Mouse (Mus musculus) CH12.LX (cell line): ENCODE results near the gene Dph1. TPM values are rescaled to one million over a fixed set of nuclear protein-coding genes. Genes with fewer than 3 reads are reported as not detected.

Experiments
- DNase-seq: peaks from one replicate; pipeline ENCODE4 v3.0.0-alpha.2; 2013; ENCODE audit errors: extremely low read depth
- H3K27ac ChIP-seq: 2 replicates; pipeline ENCODE4 v1.5.1; 2012; ENCODE audit warnings: low read depth, mild to moderate bottlenecking, control low read depth, moderate library complexity; ENCODE audit not compliant: insufficient read depth
- H3K27me3 ChIP-seq: replicated peaks from 2 replicates; pipeline ENCODE3; 2012; ENCODE audit warnings: inconsistent platforms
- H3K36me3 ChIP-seq, 2 experiments: replicated peaks in 1 of 2; 2 replicates each; pipeline versions ENCODE3 to v1.6.1; 2012; ENCODE audit warnings: inconsistent platforms in 1 of 2, low read length in 1 of 2, mild to moderate bottlenecking in 1 of 2, mixed read lengths in 1 of 2, moderate library complexity in 1 of 2; ENCODE audit not compliant: control insufficient read depth in 1 of 2, insufficient read depth in 1 of 2
- H3K4me1 ChIP-seq, 2 experiments: 2 replicates each; pipeline ENCODE4 v1.6.1; 2012; ENCODE audit warnings: inconsistent platforms in 1 of 2, moderate library complexity in 1 of 2; ENCODE audit not compliant: insufficient read depth in 2 of 2, control insufficient read depth in 1 of 2
- H3K4me2 ChIP-seq: 2 replicates; pipeline ENCODE4 v1.6.1; 2012; ENCODE audit warnings: low read depth, mild to moderate bottlenecking, control low read depth; ENCODE audit not compliant: poor library complexity, insufficient read depth, severe bottlenecking
- H3K4me3 ChIP-seq, 3 experiments: fragments of 150-350 bp in 1 of 3; sonication (generic) in 1 of 3; replicated peaks in 1 of 3; 2 replicates each; pipeline versions ENCODE3 to v1.5.1; 2011 to 2012; ENCODE audit warnings: low read depth in 2 of 3, low read length in 2 of 3, mild to moderate bottlenecking in 2 of 3, moderate library complexity in 2 of 3, control low read depth in 1 of 3, improper control_type of control experiment in 1 of 3, inconsistent platforms in 1 of 3, mixed read lengths in 1 of 3; ENCODE audit not compliant: poor library complexity in 1 of 3
- H3K79me2 ChIP-seq: replicated peaks from 2 replicates; pipeline ENCODE4 v1.6.1; 2012; ENCODE audit warnings: mild to moderate bottlenecking, moderate library complexity; ENCODE audit not compliant: control insufficient read depth, poor library complexity, insufficient read depth, severe bottlenecking; ENCODE audit errors: extremely low read depth
- H3K9ac ChIP-seq: 2 replicates; pipeline ENCODE4 v1.6.1; 2012; ENCODE audit warnings: low read depth, mild to moderate bottlenecking, control low read depth, moderate library complexity; ENCODE audit not compliant: insufficient read depth
- H3K9me3 ChIP-seq: replicated peaks from 2 replicates; pipeline ENCODE3; 2012; ENCODE audit warnings: low read length, inconsistent platforms, mixed read lengths
- BHLHE40 ChIP-seq: IDR thresholded peaks from 2 replicates; pipeline ENCODE4 v1.6.1; 2011; ENCODE audit warnings: mild to moderate bottlenecking, low read depth, low read length, improper control_type of control experiment
- CTCF ChIP-seq, 2 experiments: IDR thresholded peaks in 1 of 2; conservative IDR thresholded peaks in 1 of 2; 2 replicates each; pipeline ENCODE4 v1.5.1; 2011 to 2012; ENCODE audit warnings: low read depth in 2 of 2, low read length in 2 of 2, improper control_type of control experiment in 1 of 2, inconsistent platforms in 1 of 2, mild to moderate bottlenecking in 1 of 2, moderate library complexity in 1 of 2
- EP300 ChIP-seq: IDR thresholded peaks from 2 replicates; pipeline ENCODE4 v1.6.1; 2011; ENCODE audit warnings: low read length, improper control_type of control experiment
- IRF4 ChIP-seq: IDR thresholded peaks from 2 replicates; pipeline ENCODE4 v1.6.1; 2014; ENCODE audit warnings: low read depth, mild to moderate bottlenecking, inconsistent platforms, low read length, improper control_type of control experiment
- JUND ChIP-seq: conservative IDR thresholded peaks from 2 replicates; pipeline ENCODE4 v1.6.1; 2011; ENCODE audit warnings: low read depth, low read length, improper control_type of control experiment
- KAT2A ChIP-seq: IDR thresholded peaks from 2 replicates; pipeline ENCODE4 v1.6.1; 2012; ENCODE audit warnings: low read length, improper control_type of control experiment, inconsistent platforms; ENCODE audit not compliant: insufficient replicate concordance
- MAFK ChIP-seq: IDR thresholded peaks from 2 replicates; pipeline ENCODE4 v1.6.1; 2011; ENCODE audit warnings: low read length, improper control_type of control experiment; ENCODE audit not compliant: insufficient replicate concordance
- MEF2A ChIP-seq: IDR thresholded peaks from 2 replicates; pipeline ENCODE4 v1.6.1; 2014; ENCODE audit warnings: low read depth, mild to moderate bottlenecking, inconsistent platforms, low read length, improper control_type of control experiment, borderline replicate concordance
- MXI1 ChIP-seq: IDR thresholded peaks from 2 replicates; pipeline ENCODE4 v1.6.1; 2011; ENCODE audit warnings: mild to moderate bottlenecking, low read depth, low read length, improper control_type of control experiment
- MYC ChIP-seq: IDR thresholded peaks from 2 replicates; pipeline ENCODE4 v1.6.1; 2011; ENCODE audit warnings: low read depth, mild to moderate bottlenecking, improper control_type of control experiment, low read length
- NELFE ChIP-seq: IDR thresholded peaks from 2 replicates; pipeline ENCODE4 v1.6.1; 2011; ENCODE audit warnings: low read depth, low read length, improper control_type of control experiment
- NRF1 ChIP-seq: IDR thresholded peaks from 2 replicates; pipeline ENCODE4 v1.6.1; 2014; ENCODE audit warnings: low read depth, mild to moderate bottlenecking, inconsistent platforms, low read length, improper control_type of control experiment, moderate library complexity
- PAX5 ChIP-seq: IDR thresholded peaks from 2 replicates; pipeline ENCODE4 v1.6.1; 2012; ENCODE audit warnings: low read length, inconsistent platforms, mixed read lengths
- POLR2A ChIP-seq: IDR thresholded peaks from 2 replicates; pipeline ENCODE4 v1.6.1; 2011; ENCODE audit warnings: low read depth, mild to moderate bottlenecking, improper control_type of control experiment, low read length
- POLR2AphosphoS2 ChIP-seq: IDR thresholded peaks from 2 replicates; pipeline ENCODE4 v1.6.1; 2011; ENCODE audit warnings: low read depth, low read length, improper control_type of control experiment
- RAD21 ChIP-seq: IDR thresholded peaks from 2 replicates; pipeline ENCODE4 v1.6.1; 2011; ENCODE audit warnings: low read depth, mild to moderate bottlenecking, low read length, improper control_type of control experiment, moderate library complexity
- RCOR1 ChIP-seq: conservative IDR thresholded peaks from 2 replicates; pipeline ENCODE4 v1.6.1; 2012; ENCODE audit warnings: low read depth, mild to moderate bottlenecking, inconsistent platforms, low read length, improper control_type of control experiment
- TBP ChIP-seq: conservative IDR thresholded peaks from 2 replicates; pipeline ENCODE4 v1.6.1; 2011; ENCODE audit warnings: low read depth, low read length, improper control_type of control experiment
- TCF12 ChIP-seq: IDR thresholded peaks from 2 replicates; pipeline ENCODE4 v1.6.1; 2014; ENCODE audit warnings: low read depth, mild to moderate bottlenecking, inconsistent platforms, low read length, improper control_type of control experiment
- UBTF ChIP-seq: IDR thresholded peaks from 2 replicates; pipeline ENCODE4 v1.6.1; 2012; ENCODE audit warnings: low read depth, mild to moderate bottlenecking, inconsistent platforms, low read length, improper control_type of control experiment, moderate library complexity
- USF1 ChIP-seq: IDR thresholded peaks from 2 replicates; pipeline ENCODE4 v1.6.1; 2014; ENCODE audit warnings: low read depth, mild to moderate bottlenecking, inconsistent platforms, low read length, improper control_type of control experiment
- USF2 ChIP-seq: conservative IDR thresholded peaks from 2 replicates; pipeline ENCODE4 v1.6.1; 2011; ENCODE audit warnings: low read depth, low read length, improper control_type of control experiment
- ZC3H11A ChIP-seq: IDR thresholded peaks from 2 replicates; pipeline ENCODE4 v1.6.1; 2012; ENCODE audit warnings: low read depth, mild to moderate bottlenecking, inconsistent platforms, low read length, improper control_type of control experiment
- ZMIZ1 ChIP-seq: IDR thresholded peaks from 2 replicates; pipeline ENCODE4 v1.6.1; 2012; ENCODE audit warnings: low read depth, mild to moderate bottlenecking, inconsistent platforms, low read length, improper control_type of control experiment
- dilution Hi-C: fragments of 300-500 bp; cut with MboI; formaldehyde crosslinking; loops from 2 replicates; pipeline ENCODE4 v1.14.3; 2020; ENCODE audit warnings: low sequenced_read_pairs; ENCODE audit not compliant: extremely low pct_unique_long_range_greater_than_20kb, extremely low pct_ligation_motif_present
- in situ Hi-C: fragments of 300-500 bp; cut with MboI; formaldehyde crosslinking; loops from 3 replicates; pipeline ENCODE4 v1.14.3; 2019; ENCODE audit warnings: low sequenced_read_pairs, low pct_ligation_motif_present, low pct_unique_long_range_greater_than_20kb, mixed read lengths
- polyA plus RNA-seq: library from polyadenylated mRNA; unstranded; fragments of >175 nt; gene quantifications from 2 replicates; pipeline ENCODE4 v1.2.1, GENCODE M21; 2012; ENCODE audit warnings: low read depth; ENCODE audit not compliant: insufficient read length
- total RNA-seq, 2 experiments: library from RNA; depleted of rRNA; stranded (reverse); fragments of 300-350 nt in 1 of 2; fragments of >200 nt in 1 of 2; gene quantifications; 2 replicates each; pipeline ENCODE4 v1.2.3; 2012 to 2014

Gene Dph1
- total and polyA plus RNA-seq, 3 experiments: 47.7 to 57.0 (median 54.7) TPM

- dilution Hi-C loops: no loop called here
- Histone ChIP-seq H3K9me3 (peaks cover 2% of the 10 kb centered on the region), H3K27me3 (peaks cover 4% of the 10 kb centered on the region), H3K4me1 (peaks cover 11 to 30% of the 10 kb centered on the region in 2 experiments), H3K9ac (no peak overlapping the region), H3K4me2 (no peak overlapping the region), H3K4me3 (no peak overlapping the region), H3K27ac (no peak overlapping the region), H3K36me3 (no peaks in the 10 kb centered on the region), H3K79me2 (no peaks in the 10 kb centered on the region)
- TF ChIP-seq ZMIZ1 (no peak), USF1 (no peak), KAT2A (no peak), NRF1 (no peak), TCF12 (no peak), UBTF (no peak), POLR2AphosphoS2 (no peak), EP300 (no peak), BHLHE40 (no peak), MXI1 (no peak), MAFK (no peak)
- in situ Hi-C loops: no loop called here
- no peak for DNase-seq
Measured at GRCm38 (mm10) chr11:75210755-75211154, 19.7 kb upstream of the Dph1 start.

- Histone ChIP-seq H3K9me3 (peaks cover 2% of the 10 kb centered on the region), H3K4me2 (no peak overlapping the region), H3K27me3 (no peaks in the 10 kb centered on the region), H3K4me1 (peaks cover 13 to 34% of the 10 kb centered on the region in 2 experiments), H3K9ac (no peak overlapping the region), H3K27ac (no peak overlapping the region), H3K79me2 (no peaks in the 10 kb centered on the region), H3K36me3 (no peaks in the 10 kb centered on the region)
- dilution Hi-C loops: no loop called here
- no peak for DNase-seq
- TF ChIP-seq ZC3H11A (no peak), JUND (no peak), TBP (no peak), MYC (no peak), KAT2A (no peak), RAD21 (no peak), MEF2A (no peak), POLR2A (no peak), BHLHE40 (no peak), PAX5 (no peak), IRF4 (no peak), USF2 (no peak), EP300 (no peak), POLR2AphosphoS2 (no peak), NELFE (no peak), CTCF (conservative IDR thresholded peaks at IDR 0.05 in 1 of 2, IDR thresholded peaks at IDR 0.05 in 1 of 2; ENCODE audit: low read depth in 2 of 2, low read length in 2 of 2) (no peak), RCOR1 (no peak), TCF12 (no peak)
- TF ChIP-seq, all 38 proteins: peak for 0
- no peak overlapping the region for H3K4me3 ChIP-seq
- in situ Hi-C loops: no loop called here
Measured at GRCm38 (mm10) chr11:75210093-75210492, 19.1 kb upstream of the Dph1 start.
